Mouse (Mus musculus) MEL (cell line): ENCODE results near the gene Gm49378. TPM values are rescaled to one million over a fixed set of nuclear protein-coding genes. Genes with fewer than 3 reads are reported as not detected.

ENCODE experiments used
- DNase-seq: peaks from one replicate; pipeline ENCODE4 v3.0.0; 2011; ENCODE audit warnings: low read depth, low spot score
- H3K27ac ChIP-seq: 2 replicates; pipeline ENCODE4 v1.5.1; 2012; ENCODE audit warnings: low read depth, mild to moderate bottlenecking, control low read depth, low read length, moderate library complexity; ENCODE audit not compliant: control insufficient read depth
- H3K27me3 ChIP-seq, 2 experiments: fragments of 150-350 bp in 1 of 2; sonication (generic) in 1 of 2; 2 replicates each; pipeline ENCODE4 v1.6.1; 2012; ENCODE audit warnings: low read length in 2 of 2, mild to moderate bottlenecking in 2 of 2, improper control_type of control experiment in 1 of 2, moderate library complexity in 1 of 2; ENCODE audit not compliant: insufficient read depth in 2 of 2, control insufficient read depth in 1 of 2
- H3K36me3 ChIP-seq, 2 experiments: 2 replicates each; pipeline ENCODE4 v1.6.1; 2012 to 2014; ENCODE audit warnings: low read length in 2 of 2, improper control_type of control experiment in 1 of 2, inconsistent platforms in 1 of 2, mild to moderate bottlenecking in 1 of 2; ENCODE audit not compliant: insufficient read depth in 2 of 2, control insufficient read depth in 1 of 2
- H3K4me1 ChIP-seq, 2 experiments: fragments of 150-350 bp in 1 of 2; sonication (generic) in 1 of 2; 2 replicates each; pipeline ENCODE4 v1.6.1; 2012; ENCODE audit warnings: low read length in 2 of 2, improper control_type of control experiment in 1 of 2, mild to moderate bottlenecking in 1 of 2; ENCODE audit not compliant: insufficient read depth in 2 of 2, control insufficient read depth in 1 of 2
- H3K4me3 ChIP-seq, 2 experiments: fragments of 150-350 bp in 1 of 2; sonication (generic) in 1 of 2; 2 replicates each; pipeline ENCODE4 v1.5.1; 2012; ENCODE audit warnings: low read depth in 2 of 2, low read length in 2 of 2, mild to moderate bottlenecking in 2 of 2, moderate library complexity in 2 of 2, control low read depth in 1 of 2, improper control_type of control experiment in 1 of 2; ENCODE audit not compliant: control insufficient read depth in 1 of 2, insufficient read depth in 1 of 2
- H3K79me2 ChIP-seq: 2 replicates; pipeline ENCODE4 v1.6.1; 2012; ENCODE audit warnings: mild to moderate bottlenecking, low read length, moderate library complexity; ENCODE audit not compliant: control insufficient read depth, poor library complexity, insufficient read depth
- H3K9ac ChIP-seq: 2 replicates; pipeline ENCODE4 v1.6.1; 2012; ENCODE audit warnings: low read depth, mild to moderate bottlenecking, control low read depth, low read length, moderate library complexity; ENCODE audit not compliant: control insufficient read depth, poor library complexity, severe bottlenecking
- H3K9me3 ChIP-seq: fragments of 150-350 bp; sonication (generic); replicated peaks from 2 replicates; pipeline ENCODE4 v1.6.1; 2012; ENCODE audit warnings: mild to moderate bottlenecking, low read length, improper control_type of control experiment, moderate library complexity; ENCODE audit not compliant: insufficient read depth
- BHLHE40 ChIP-seq: IDR thresholded peaks from 2 replicates; pipeline ENCODE4 v1.6.1; 2012; ENCODE audit warnings: low read depth, mild to moderate bottlenecking, inconsistent platforms, low read length, improper control_type of control experiment, borderline replicate concordance
- CTCF ChIP-seq, 3 experiments: IDR thresholded peaks in 2 of 3; conservative IDR thresholded peaks in 1 of 3; 2 replicates each; pipeline ENCODE4 v1.5.1; 2011 to 2012; ENCODE audit warnings: low read length in 3 of 3, low read depth in 2 of 3, mild to moderate bottlenecking in 2 of 3, improper control_type of control experiment in 1 of 3, inconsistent platforms in 1 of 3, mixed read lengths in 1 of 3, moderate library complexity in 1 of 3; ENCODE audit not compliant: control insufficient read depth in 1 of 3, insufficient read depth in 1 of 3, poor library complexity in 1 of 3, severe bottlenecking in 1 of 3
- E2F4 ChIP-seq: IDR thresholded peaks from 2 replicates; pipeline ENCODE4 v1.6.1; 2011; ENCODE audit warnings: low read depth, low read length, improper control_type of control experiment, borderline replicate concordance
- ELF1 ChIP-seq: IDR thresholded peaks from 2 replicates; pipeline ENCODE4 v1.6.1; 2014; ENCODE audit warnings: low read depth, mild to moderate bottlenecking, inconsistent platforms, low read length, improper control_type of control experiment, moderate library complexity
- EP300 ChIP-seq, 2 experiments: IDR thresholded peaks; 2 replicates each; pipeline ENCODE4 v1.6.1; 2011; ENCODE audit warnings: improper control_type of control experiment in 2 of 2, low read length in 2 of 2, low read depth in 1 of 2, mild to moderate bottlenecking in 1 of 2
- ETS1 ChIP-seq: IDR thresholded peaks from 2 replicates; pipeline ENCODE4 v1.6.1; 2012; ENCODE audit warnings: low read depth, mild to moderate bottlenecking, inconsistent platforms, low read length, improper control_type of control experiment, moderate library complexity
- GATA1 ChIP-seq: IDR thresholded peaks from 2 replicates; pipeline ENCODE4 v1.6.1; 2011; ENCODE audit warnings: low read depth, low read length, improper control_type of control experiment
- KAT2A ChIP-seq: conservative IDR thresholded peaks from 2 replicates; pipeline ENCODE4 v1.6.1; 2012; ENCODE audit warnings: low read depth, low read length, improper control_type of control experiment, inconsistent platforms
- MAFK ChIP-seq: IDR thresholded peaks from 2 replicates; pipeline ENCODE4 v1.6.1; 2011; ENCODE audit warnings: low read depth, mild to moderate bottlenecking, low read length, improper control_type of control experiment, borderline replicate concordance
- MEF2A ChIP-seq: IDR thresholded peaks from 2 replicates; pipeline ENCODE4 v1.6.1; 2014; ENCODE audit warnings: low read depth, mild to moderate bottlenecking, inconsistent platforms, low read length, improper control_type of control experiment; ENCODE audit not compliant: poor library complexity, insufficient replicate concordance, severe bottlenecking; ENCODE audit errors: extremely low read depth
- MYB ChIP-seq: IDR thresholded peaks from 2 replicates; pipeline ENCODE4 v1.6.1; 2011; ENCODE audit warnings: mild to moderate bottlenecking, low read depth, low read length, improper control_type of control experiment
- MYC ChIP-seq: IDR thresholded peaks from 2 replicates; pipeline ENCODE4 v1.6.1; 2011; ENCODE audit warnings: low read depth, mild to moderate bottlenecking, low read length, improper control_type of control experiment, moderate library complexity
- NRF1 ChIP-seq: IDR thresholded peaks from 2 replicates; pipeline ENCODE4 v1.6.1; 2014; ENCODE audit warnings: low read depth, mild to moderate bottlenecking, inconsistent platforms, low read length, improper control_type of control experiment, moderate library complexity; ENCODE audit not compliant: poor library complexity, insufficient read depth, severe bottlenecking
- POLR2A ChIP-seq, 2 experiments: IDR thresholded peaks; 2 replicates each; pipeline ENCODE4 v1.6.1; 2011 to 2012; ENCODE audit warnings: low read length in 2 of 2, mild to moderate bottlenecking in 2 of 2, control low read depth in 1 of 2, improper control_type of control experiment in 1 of 2, low read depth in 1 of 2, moderate library complexity in 1 of 2; ENCODE audit not compliant: control insufficient read depth in 1 of 2, insufficient read depth in 1 of 2, poor library complexity in 1 of 2
- POLR2AphosphoS2 ChIP-seq: IDR thresholded peaks from 2 replicates; pipeline ENCODE4 v1.6.1; 2011; ENCODE audit warnings: low read length, improper control_type of control experiment
- POLR2AphosphoS5 ChIP-seq: IDR thresholded peaks from 2 replicates; pipeline ENCODE4 v1.6.1; 2012; ENCODE audit warnings: low read depth, borderline replicate concordance, mild to moderate bottlenecking, inconsistent platforms, low read length, moderate library complexity, mixed read lengths
- RAD21 ChIP-seq: IDR thresholded peaks from 2 replicates; pipeline ENCODE4 v1.6.1; 2011; ENCODE audit warnings: mild to moderate bottlenecking, low read depth, low read length, improper control_type of control experiment
- TAL1 ChIP-seq: IDR thresholded peaks from 2 replicates; pipeline ENCODE4 v1.6.1; 2012; ENCODE audit warnings: mild to moderate bottlenecking, inconsistent platforms, low read length, moderate library complexity, mixed read lengths
- USF1 ChIP-seq: IDR thresholded peaks from 2 replicates; pipeline ENCODE4 v1.6.1; 2014; ENCODE audit warnings: low read depth, mild to moderate bottlenecking, inconsistent platforms, low read length, improper control_type of control experiment, moderate library complexity
- ZMIZ1 ChIP-seq: IDR thresholded peaks from 2 replicates; pipeline ENCODE4 v1.6.1; 2012; ENCODE audit warnings: low read depth, mild to moderate bottlenecking, inconsistent platforms, low read length, improper control_type of control experiment, moderate library complexity
- ZNF384 ChIP-seq: IDR thresholded peaks from 2 replicates; pipeline ENCODE4 v1.6.1; 2012; ENCODE audit warnings: low read depth, mild to moderate bottlenecking, inconsistent platforms, low read length, improper control_type of control experiment
- polyA plus RNA-seq, 2 experiments: library from polyadenylated mRNA; stranded (reverse) in 1 of 2; unstranded in 1 of 2; fragments of >175 nt in 1 of 2; fragments of >200 nt in 1 of 2; gene quantifications; 2 replicates each; pipeline versions ENCODE4 v1.2.1 to v1.2.4; 2012; ENCODE audit warnings: low replicate concordance in 2 of 2, low read depth in 1 of 2; ENCODE audit not compliant: insufficient read length in 2 of 2, insufficient read depth in 1 of 2, missing spikeins in 1 of 2
- total RNA-seq: library from RNA; depleted of rRNA; stranded (reverse); fragments of 300-350 nt; gene quantifications from 2 replicates; pipeline ENCODE4 v1.2.3, GENCODE M21; 2012

The Gm49378 gene
- total and polyA plus RNA-seq, 3 experiments = 4.6 TPM; not detected in 2

- TF ChIP-seq MYB (no peak), POLR2AphosphoS2 (peak; percentile 65; the same call in 1 of the 2 replicates), POLR2A (IDR thresholded peaks at IDR 0.05; ENCODE audit: control insufficient read depth in 1 of 2, insufficient read depth in 1 of 2, low read depth in 1 of 2, low read length in 2 of 2, poor library complexity in 1 of 2) (peak; percentile 55 to 71), MEF2A (no peak), USF1 (no peak)
- TF ChIP-seq, all 39 proteins: peak for 13
These were observed 5.6 kb upstream of the Gm49378 start, which contains the start of gene Tm9sf1 (continued) for GRCm38 (mm10) chr14:55643060-55643907.

- TF ChIP-seq POLR2AphosphoS2 = no peak
- TF ChIP-seq ETS1 = no peak
- TF ChIP-seq POLR2A (IDR thresholded peaks at IDR 0.05; ENCODE audit: control insufficient read depth in 1 of 2, insufficient read depth in 1 of 2, low read depth in 1 of 2, low read length in 2 of 2, poor library complexity in 1 of 2) = no peak
- TF ChIP-seq BHLHE40 = no peak
- TF ChIP-seq KAT2A = no peak
- no peak for TF ChIP-seq RAD21
- TF ChIP-seq MYC = no peak
- TF ChIP-seq CTCF (IDR thresholded peaks at IDR 0.05 in 2 of 3, conservative IDR thresholded peaks at IDR 0.05 in 1 of 3; ENCODE audit: control insufficient read depth in 1 of 3, insufficient read depth in 1 of 3, low read depth in 2 of 3, low read length in 3 of 3, poor library complexity in 1 of 3, severe bottlenecking in 1 of 3) = no peak
- TF ChIP-seq POLR2AphosphoS5 = no peak
- TF ChIP-seq MAFK = no peak
- TF ChIP-seq GATA1 = no peak
- H3K4me1 ChIP-seq = peaks cover 0 to 14% of the 10 kb centered on the region in 2 experiments; a peak in 2 of 4 replicates
- peaks cover 3 to 15% of the 10 kb centered on the region in 2 experiments; a peak in 3 of 4 replicates for H3K36me3 ChIP-seq
- H3K4me3 ChIP-seq = peak overlapping the region; percentile 76 to 83
- H3K9me3 ChIP-seq = no peaks in the 10 kb centered on the region
- peak overlapping the region; percentile 87 for H3K9ac ChIP-seq
- H3K27ac ChIP-seq = peak overlapping the region; percentile 86
- DNase-seq = no peak
- H3K27me3 ChIP-seq = no peaks in the 10 kb centered on the region
- peaks cover 42% of the 10 kb centered on the region for H3K79me2 ChIP-seq
These were observed 5.0 kb upstream of the Gm49378 start for GRCm38 (mm10) chr14:55642679-55643059.

GRCm38 (mm10) chr14:55641291-55641690 lies 3.6 kb upstream of the Gm49378 start:
- no peak overlapping the region for H3K4me3 ChIP-seq
- H3K27ac ChIP-seq = no peak overlapping the region
- peaks cover 42% of the 10 kb centered on the region for H3K79me2 ChIP-seq
- no peaks in the 10 kb centered on the region for H3K9me3 ChIP-seq
- no peaks in the 10 kb centered on the region for H3K27me3 ChIP-seq
- peaks cover 0 to 14% of the 10 kb centered on the region in 2 experiments; a peak in 2 of 4 replicates for H3K4me1 ChIP-seq
- TF ChIP-seq POLR2AphosphoS2 = no peak
- TF ChIP-seq TAL1 = no peak
- TF ChIP-seq MEF2A = no peak
- no peak for TF ChIP-seq RAD21
- TF ChIP-seq CTCF (IDR thresholded peaks at IDR 0.05 in 2 of 3, conservative IDR thresholded peaks at IDR 0.05 in 1 of 3; ENCODE audit: control insufficient read depth in 1 of 3, insufficient read depth in 1 of 3, low read depth in 2 of 3, low read length in 3 of 3, poor library complexity in 1 of 3, severe bottlenecking in 1 of 3) = no peak
- TF ChIP-seq GATA1 = no peak
- no peak for TF ChIP-seq ELF1
- TF ChIP-seq POLR2A (IDR thresholded peaks at IDR 0.05; ENCODE audit: control insufficient read depth in 1 of 2, insufficient read depth in 1 of 2, low read depth in 1 of 2, low read length in 2 of 2, poor library complexity in 1 of 2) = no peak
- no peak for TF ChIP-seq ZMIZ1
- TF ChIP-seq NRF1 = no peak
- TF ChIP-seq EP300 (IDR thresholded peaks at IDR 0.05; ENCODE audit: low read depth in 1 of 2, low read length in 2 of 2) = no peak
- no peak for TF ChIP-seq KAT2A
- TF ChIP-seq ZNF384 = no peak
- TF ChIP-seq USF1 = no peak
- TF ChIP-seq E2F4 = no peak
- H3K36me3 ChIP-seq = peaks cover 4 to 15% of the 10 kb centered on the region in 2 experiments
- H3K9ac ChIP-seq = no peak overlapping the region
- DNase-seq = no peak
